Mouse (Mus musculus) heart, embryonic 12.5 days (tissue): ENCODE data around the gene Olfr224. TPM values are rescaled to one million over a fixed set of nuclear protein-coding genes. Genes with fewer than 3 reads are reported as not detected.
A peak's percentile ranks its signal among the peaks of the same experiment; 100 is the strongest.
"Not testable (repeated sequence)": the region's sequence is repeated elsewhere in the genome, so short reads cannot be mapped to it uniquely, and the experiment has no call there.

Experiments
- ATAC-seq: fragments of 200-750 bp; cut with Nextera tagmentation; 2 replicates; pipeline ENCODE4 v1.8.0; 2017; ENCODE audit warnings: moderate TSS enrichment, moderate library complexity; ENCODE audit not compliant: insufficient number of reproducible peaks, low FRiP score
- H3K27ac ChIP-seq: fragments of 300-500 bp; sonication (generic); 2 replicates; pipeline ENCODE4 v1.5.1; 2016; ENCODE audit warnings: mild to moderate bottlenecking, moderate library complexity; ENCODE audit not compliant: poor library complexity, severe bottlenecking
- H3K27me3 ChIP-seq: fragments of 300-500 bp; sonication (generic); replicated peaks from 2 replicates; pipeline ENCODE4 v1.6.1; 2016; ENCODE audit warnings: mild to moderate bottlenecking, moderate library complexity
- H3K36me3 ChIP-seq: fragments of 300-500 bp; sonication (generic); 2 replicates; pipeline ENCODE4 v1.6.1; 2016; ENCODE audit warnings: mild to moderate bottlenecking, moderate library complexity
- H3K4me1 ChIP-seq: fragments of 300-500 bp; sonication (generic); replicated peaks from 2 replicates; pipeline ENCODE4 v1.6.1; 2016; ENCODE audit warnings: mild to moderate bottlenecking
- H3K4me2 ChIP-seq: fragments of 300-500 bp; sonication (generic); 2 replicates; pipeline ENCODE4 v1.6.1; 2016; ENCODE audit warnings: mild to moderate bottlenecking, moderate library complexity
- H3K4me3 ChIP-seq: fragments of 300-500 bp; sonication (generic); 2 replicates; pipeline ENCODE4 v1.5.1; 2016; ENCODE audit warnings: mild to moderate bottlenecking
- H3K9ac ChIP-seq: fragments of 300-500 bp; sonication (generic); 2 replicates; pipeline ENCODE4 v1.6.1; 2016; ENCODE audit warnings: mild to moderate bottlenecking, moderate library complexity
- H3K9me3 ChIP-seq: fragments of 300-500 bp; sonication (generic); replicated peaks from 2 replicates; pipeline ENCODE4 v1.6.1; 2016; ENCODE audit warnings: mild to moderate bottlenecking, moderate library complexity
- WGBS: fragments of 180-500 bp; shearing (Covaris S2); methylation state at CpG from one replicate; pipeline ENCODE4 v1.1.7; 2016; 5-methylcytosine and 5-hydroxymethylcytosine counted together
- polyA plus RNA-seq: library from polyadenylated mRNA; unstranded; fragments of >200 nt; fragmentation: Nextera tagmentation; extraction: Ambion mirVana; gene quantifications from 2 replicates; pipeline ENCODE4 v1.2.1, GENCODE M21; 2016

Gene Olfr224
- polyA plus RNA-seq, 1 experiment from 2014 or later, result not detected

GRCm38 (mm10) chr11:58602062-58602461, 31.7 kb upstream of the Olfr224 start:
- Histone ChIP-seq H3K27ac (no peak overlapping the region), H3K27me3 (0 out of 2 replicates have a peak, but pooled peaks cover 3% of the 10 kb centered on the region), H3K4me2 (no peak overlapping the region), H3K36me3 (no peaks in the 10 kb centered on the region), H3K4me1 (no peaks in the 10 kb centered on the region), H3K4me3 (no peak overlapping the region), H3K9ac (no peak overlapping the region), H3K9me3 (no peaks in the 10 kb centered on the region; the same call in 1 of the 2 replicates)
- no peak for ATAC-seq

- Histone ChIP-seq H3K9ac (no peak overlapping the region), H3K4me1 (no peaks in the 10 kb centered on the region), H3K4me3 (no peak overlapping the region), H3K36me3 (no peaks in the 10 kb centered on the region), H3K4me2 (no peak overlapping the region), H3K27ac (no peak overlapping the region), H3K27me3 (0 out of 2 replicates have a peak, but pooled peaks cover 3% of the 10 kb centered on the region), H3K9me3 (no peaks in the 10 kb centered on the region)
- ATAC-seq, result no peak
- 79% methylated on average over 13 of the region's 13 CpGs for WGBS
These were observed 27.5 kb upstream of the Olfr224 start for GRCm38 (mm10) chr11:58597837-58598236.

- ATAC-seq, result no peak
- 74% methylated on average over 6 of the region's 6 CpGs for WGBS
- H3K9me3 ChIP-seq, result no peaks in the 10 kb centered on the region
- H3K36me3 ChIP-seq, result no peaks in the 10 kb centered on the region
- no peaks in the 10 kb centered on the region for H3K27me3 ChIP-seq
- H3K4me2 ChIP-seq, result no peak within 1 kb of the TSS
- H3K4me3 ChIP-seq, result no peak within 1 kb of the TSS
- no peak within 1 kb of the TSS for H3K27ac ChIP-seq
- H3K4me1 ChIP-seq, result no peaks in the 10 kb centered on the region
- no peak within 1 kb of the TSS for H3K9ac ChIP-seq
These were observed 24.5 kb upstream of the Olfr224 start, which contains the start of gene Olfr324 for GRCm38 (mm10) chr11:58594814-58595213. Gene Olfr324, plus strand, starts transcription at chr11:58595114.

- H3K4me1 ChIP-seq, result no peaks in the 10 kb centered on the region
- no peaks in the 10 kb centered on the region for H3K36me3 ChIP-seq
- no peak overlapping the region for H3K4me3 ChIP-seq
- H3K9ac ChIP-seq, result no peak overlapping the region
- 69% methylated on average over 3 of the region's 3 CpGs for WGBS
- no peaks in the 10 kb centered on the region for H3K9me3 ChIP-seq
- no peak overlapping the region for H3K27ac ChIP-seq
- 0 out of 2 replicates have a peak, but pooled peaks cover 3% of the 10 kb centered on the region for H3K27me3 ChIP-seq
- H3K4me2 ChIP-seq, result no peak overlapping the region
- no peak for ATAC-seq
These were observed 18.4 kb upstream of the Olfr224 start for GRCm38 (mm10) chr11:58588620-58589250.

GRCm38 (mm10) chr11:58587898-58588348, 17.6 kb upstream of the Olfr224 start:
- Histone ChIP-seq H3K4me1 (no peaks in the 10 kb centered on the region), H3K27me3 (0 out of 2 replicates have a peak, but pooled peaks cover 3% of the 10 kb centered on the region), H3K27ac (no peak overlapping the region), H3K9me3 (no peaks in the 10 kb centered on the region), H3K4me3 (no peak overlapping the region), H3K4me2 (no peak overlapping the region), H3K36me3 (no peaks in the 10 kb centered on the region), H3K9ac (no peak overlapping the region)
- peak; percentile 79; the same call in 1 of the 2 replicates for ATAC-seq
- 55% methylated on average over 7 of the region's 7 CpGs for WGBS

GRCm38 (mm10) chr11:58578636-58579035, 8.3 kb upstream of the Olfr224 start:
- 0 out of 2 replicates have a peak, but pooled peaks cover 6% of the 10 kb centered on the region for H3K27me3 ChIP-seq
- no peak overlapping the region for H3K9ac ChIP-seq
- no peak overlapping the region for H3K27ac ChIP-seq
- ATAC-seq, result no peak
- no peak overlapping the region for H3K4me3 ChIP-seq
- no peaks in the 10 kb centered on the region for H3K36me3 ChIP-seq
- H3K4me1 ChIP-seq, result no peaks in the 10 kb centered on the region
- 69% methylated on average over 8 of the region's 8 CpGs for WGBS
- no peak overlapping the region for H3K4me2 ChIP-seq
- no peaks in the 10 kb centered on the region for H3K9me3 ChIP-seq

- H3K9me3 ChIP-seq, result no peaks in the 10 kb centered on the region
- ATAC-seq, result no peak
- 0 out of 2 replicates have a peak, but pooled peaks cover 6% of the 10 kb centered on the region for H3K27me3 ChIP-seq
- no peak within 1 kb of the TSS for H3K4me2 ChIP-seq
- H3K4me3 ChIP-seq, result no peak within 1 kb of the TSS
- H3K9ac ChIP-seq, result no peak within 1 kb of the TSS
- no peak within 1 kb of the TSS for H3K27ac ChIP-seq
- no peaks in the 10 kb centered on the region for H3K36me3 ChIP-seq
- no peaks in the 10 kb centered on the region for H3K4me1 ChIP-seq
- WGBS, result 68% methylated on average over 1 of the region's 1 CpGs
These were observed 7.1 kb upstream of the Olfr224 start, which contains the start of gene Olfr325 for GRCm38 (mm10) chr11:58577430-58577829. Gene Olfr325, plus strand, starts transcription at chr11:58577730.

GRCm38 (mm10) chr11:58555536-58555935, 14.8 kb downstream of the Olfr224 start, which contains the start of gene Olfr328:
Gene Olfr328, minus strand, starts transcription at chr11:58555636.
- H3K27me3 ChIP-seq, result no peaks in the 10 kb centered on the region
- no peaks in the 10 kb centered on the region for H3K36me3 ChIP-seq
- H3K9ac ChIP-seq, result no peak within 1 kb of the TSS
- H3K4me1 ChIP-seq, result no peaks in the 10 kb centered on the region
- H3K4me2 ChIP-seq, result no peak within 1 kb of the TSS
- no peak for ATAC-seq
- H3K27ac ChIP-seq, result no peak within 1 kb of the TSS
- 85% methylated on average over 1 of the region's 1 CpGs for WGBS
- H3K9me3 ChIP-seq, result 0 out of 2 replicates have a peak, but pooled peaks cover 2% of the 10 kb centered on the region
- no peak within 1 kb of the TSS for H3K4me3 ChIP-seq

- Histone ChIP-seq H3K9ac (no peak within 1 kb of the TSS), H3K36me3 (no peaks in the 10 kb centered on the region), H3K9me3 (no peaks in the 10 kb centered on the region), H3K27ac (no peak within 1 kb of the TSS), H3K4me2 (no peak within 1 kb of the TSS), H3K4me1 (no peaks in the 10 kb centered on the region), H3K4me3 (no peak within 1 kb of the TSS), H3K27me3 (no peaks in the 10 kb centered on the region)
- no peak for ATAC-seq
- 76% methylated on average over 5 of the region's 5 CpGs for WGBS
These were observed 24.0 kb downstream of the Olfr224 start, which contains the start of gene Olfr329-ps for GRCm38 (mm10) chr11:58546322-58546721. Gene Olfr329-ps, minus strand, starts transcription at chr11:58546422.

- not testable (repeated sequence) for H3K27ac ChIP-seq, H3K4me2 ChIP-seq, H3K27me3 ChIP-seq, ATAC-seq, H3K4me1 ChIP-seq, H3K36me3 ChIP-seq, H3K9me3 ChIP-seq, H3K9ac ChIP-seq, H3K4me3 ChIP-seq
These were observed 35.6 kb downstream of the Olfr224 start, which contains the start of gene Olfr330 for GRCm38 (mm10) chr11:58534736-58535135. Gene Olfr330, minus strand, starts transcription at chr11:58534836.

GRCm38 (mm10) chr11:58519756-58520155, 50.6 kb downstream of the Olfr224 start:
- 90% methylated on average over 8 of the region's 9 CpGs for WGBS
- ATAC-seq, H3K9me3 ChIP-seq: not testable (repeated sequence)

More at GRCm38 (mm10) chr11:58519756-58520155, 50.6 kb downstream of the Olfr224 start:
- H3K36me3 ChIP-seq, H3K4me2 ChIP-seq, H3K4me1 ChIP-seq, H3K27ac ChIP-seq, H3K27me3 ChIP-seq, H3K9ac ChIP-seq, H3K4me3 ChIP-seq: not testable (repeated sequence)
